Mouse (Mus musculus): Measurements from ENCODE around the gene Trappc11.
"Not testable (repeated sequence)": the region's sequence is repeated elsewhere in the genome, so short reads cannot be mapped to it uniquely, and the experiment has no call there.

Trappc11 gene

DNA sequence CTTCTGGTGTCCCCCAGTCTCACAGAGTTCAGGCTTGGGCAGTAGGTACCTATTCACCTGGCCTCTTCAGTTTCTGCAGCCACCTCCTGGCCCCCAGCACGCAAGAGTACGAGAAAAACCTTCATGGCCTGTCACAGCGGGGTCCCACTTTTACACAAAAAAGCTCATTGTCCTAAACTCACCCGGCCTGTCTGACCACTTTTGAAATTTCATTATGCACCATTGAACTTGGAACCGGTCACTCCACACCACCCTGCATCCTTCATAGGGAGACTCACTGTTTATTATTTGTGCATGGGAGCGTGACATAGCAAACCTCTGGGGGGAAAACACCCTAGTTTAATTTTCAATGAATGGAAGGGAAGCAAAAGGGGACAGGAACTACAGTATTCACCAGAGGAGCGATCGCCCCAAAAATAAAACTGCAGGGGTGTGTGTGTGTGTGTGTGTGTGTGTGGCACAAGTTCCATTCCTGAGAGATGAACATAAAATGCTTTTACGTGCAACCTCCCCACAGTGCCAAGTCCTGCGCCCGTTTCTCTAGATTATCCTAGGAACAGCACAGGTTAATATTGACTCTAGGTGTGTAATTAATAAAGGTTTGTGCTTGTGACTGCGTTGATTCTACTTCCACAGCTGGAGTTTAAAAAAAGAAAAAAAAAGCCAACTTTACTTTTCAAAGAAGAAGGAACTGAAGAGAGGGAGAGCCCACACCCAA is 50.8 kb downstream of the Trappc11 start:
- DNase-seq: no peak

DNA sequence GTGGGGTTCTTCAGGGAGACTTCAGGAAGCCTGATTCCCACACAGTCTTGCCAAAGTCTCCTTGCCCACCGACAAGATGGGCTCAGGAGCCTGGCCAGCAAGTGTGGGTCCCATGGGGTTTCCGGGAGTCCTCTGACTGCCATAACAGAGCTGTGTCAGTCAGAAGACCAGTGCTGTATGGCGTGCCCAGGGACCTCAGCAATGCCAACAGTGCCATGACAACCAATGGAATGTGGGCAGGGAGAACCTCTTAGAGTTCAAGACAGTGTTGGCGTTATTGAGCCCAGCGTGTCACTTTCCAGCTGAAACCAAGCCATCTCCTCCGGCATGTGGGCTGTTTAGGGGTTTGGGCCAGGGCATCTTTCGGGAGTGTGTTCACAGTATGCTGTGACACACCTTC is 53.2 kb downstream of the Trappc11 start:
- DNase-seq: no peak

DNA sequence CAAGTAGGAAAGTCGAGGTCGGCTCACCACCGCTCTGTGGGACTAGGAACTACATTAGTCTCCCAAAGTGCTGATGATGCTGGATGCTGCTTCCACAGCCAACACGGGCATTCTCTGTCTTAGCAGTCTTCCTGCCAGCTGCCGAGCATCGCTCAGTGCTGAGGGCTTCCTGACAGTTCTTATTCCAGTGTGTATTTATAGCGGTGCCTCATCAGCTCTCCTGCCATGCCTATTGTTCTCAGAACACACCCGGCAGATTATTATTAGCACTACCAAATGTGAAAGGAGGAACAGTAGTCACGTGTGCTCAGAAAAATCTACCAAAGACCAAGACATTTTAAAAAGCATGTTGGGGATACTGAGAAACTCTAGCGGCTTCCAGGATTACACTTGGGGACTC is 71.6 kb downstream of the Trappc11 start:
- no peak for DNase-seq

DNA sequence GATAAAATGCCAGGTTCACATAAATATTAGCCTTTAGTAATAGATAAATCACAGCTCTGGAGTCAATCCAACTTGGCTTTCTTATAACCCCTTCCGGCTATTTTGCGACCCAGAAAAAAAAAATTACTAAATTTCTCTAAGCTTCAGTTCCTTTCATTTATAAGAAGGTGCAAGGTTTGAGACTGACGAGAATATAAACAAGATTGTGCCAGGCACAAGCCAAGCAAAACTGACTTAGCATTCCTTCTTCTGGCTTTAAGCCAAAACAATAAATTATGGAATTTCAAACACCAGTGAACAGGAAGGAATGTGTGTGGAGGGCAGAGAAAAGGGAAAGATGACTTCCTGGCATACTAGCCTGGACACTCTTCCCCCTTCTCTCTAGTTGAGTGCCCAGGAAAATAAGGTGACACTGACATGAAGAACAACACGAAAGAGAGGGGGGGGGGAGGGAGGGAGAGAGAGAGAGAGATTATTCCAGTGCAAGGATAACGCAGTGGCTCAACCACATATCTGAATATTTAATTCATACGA is 74.0 kb downstream of the Trappc11 start:
- no peak for DNase-seq

DNA sequence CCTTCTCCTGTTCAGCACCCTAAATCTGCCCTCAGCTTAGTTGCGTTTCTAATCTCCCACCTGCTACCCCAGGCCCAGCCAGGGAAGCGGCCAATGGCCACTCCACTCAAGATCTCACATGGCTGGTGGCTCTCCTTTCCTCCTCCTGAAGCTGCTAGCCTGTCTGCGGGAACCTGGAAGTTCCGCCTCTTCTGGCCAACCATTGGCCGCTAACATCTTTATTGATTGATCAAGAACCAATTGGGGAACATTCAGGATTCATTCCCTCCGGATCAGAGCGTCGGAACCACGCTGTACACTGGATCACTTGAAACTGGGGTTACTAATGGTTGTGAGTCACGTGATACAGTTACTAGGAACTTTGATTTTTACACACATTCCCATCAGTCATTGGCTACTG is 74.7 kb downstream of the Trappc11 start:
- DNase-seq: no peak

DNA sequence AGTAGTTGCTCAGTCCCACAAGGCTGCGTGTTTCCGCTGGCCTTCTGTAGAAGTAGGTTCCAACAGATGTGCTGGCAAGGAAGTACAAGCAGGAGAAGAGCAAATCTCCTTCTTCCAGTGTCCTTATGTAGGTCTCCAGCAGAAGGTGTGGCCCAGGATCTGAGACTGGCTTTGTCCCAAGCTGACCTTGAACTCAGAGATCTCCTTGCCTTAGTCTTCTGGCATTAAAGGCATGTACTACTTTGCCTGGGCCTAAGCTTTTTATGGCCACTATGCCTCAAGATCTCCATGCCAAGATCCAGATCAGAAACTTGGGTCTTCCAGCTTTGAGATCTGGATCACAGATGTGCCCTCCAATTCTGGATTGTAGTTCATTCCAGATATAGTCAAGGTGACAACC is 84.1 kb downstream of the Trappc11 start:
- DNase-seq: not testable (repeated sequence)

DNA sequence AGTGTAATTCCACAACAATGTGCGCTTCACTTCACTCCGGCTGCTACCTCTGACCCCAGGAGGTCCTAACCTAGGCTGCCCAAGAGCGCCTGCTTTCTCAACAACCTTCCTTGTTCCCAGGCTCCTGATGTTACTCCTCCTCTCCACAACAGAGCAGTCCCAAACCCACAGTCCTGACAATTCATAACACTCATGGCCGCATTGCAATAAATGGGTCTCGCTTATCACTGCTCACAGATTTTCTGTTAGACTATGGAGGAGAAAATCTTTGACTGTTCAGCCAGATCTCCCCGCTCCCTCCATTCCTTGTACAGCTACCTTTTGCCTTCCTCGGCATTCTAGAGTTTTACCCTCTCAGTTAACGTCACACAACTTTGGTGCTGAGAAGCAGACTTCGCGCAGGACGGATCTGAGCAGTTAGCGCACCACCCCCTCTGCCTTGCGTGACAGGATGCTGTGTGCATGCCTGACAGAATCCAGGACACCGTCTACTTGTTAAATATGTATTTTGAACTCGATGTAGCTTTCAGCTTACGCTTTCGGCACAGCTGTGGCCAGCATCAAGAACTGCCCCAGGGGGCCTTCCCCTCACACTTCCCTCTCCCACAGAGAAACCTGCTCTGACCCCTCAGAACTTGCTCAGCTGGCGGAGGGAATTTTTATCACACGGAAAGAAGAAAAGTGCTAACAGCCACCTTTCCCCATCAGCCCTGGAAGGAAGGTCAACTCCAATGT is 86.8 kb downstream of the Trappc11 start, which contains the start of gene Stox2:
TSS of gene Stox2 (minus strand) at position 51 of the 735 bp plus-strand sequence.
- DNase-seq: no peak

All from thymus, postnatal 25 days (tissue).